Mouse (Mus musculus): ENCODE measurements around the gene Lipe.

GRCm38 (mm10) chr7:25368333-25368732 lies 30.2 kb downstream of the Lipe start:
- TF ChIP-seq CTCF (conservative IDR thresholded peaks at IDR 0.05; ENCODE audit: low read length) = no peak
- TF ChIP-seq NANOG (IDR thresholded peaks at IDR 0.05; ENCODE audit: borderline replicate concordance, low read length) = no peak

Data from E14TG2a.4 (cell line).